Mouse (Mus musculus): ENCODE measurements around the gene Gmfg. TPM values are rescaled to one million over a fixed set of nuclear protein-coding genes. Genes with fewer than 3 reads are reported as not detected.

Gene Gmfg
- polyA plus RNA-seq, 1 experiment from 2014 or later: 3.4 TPM

DNA sequence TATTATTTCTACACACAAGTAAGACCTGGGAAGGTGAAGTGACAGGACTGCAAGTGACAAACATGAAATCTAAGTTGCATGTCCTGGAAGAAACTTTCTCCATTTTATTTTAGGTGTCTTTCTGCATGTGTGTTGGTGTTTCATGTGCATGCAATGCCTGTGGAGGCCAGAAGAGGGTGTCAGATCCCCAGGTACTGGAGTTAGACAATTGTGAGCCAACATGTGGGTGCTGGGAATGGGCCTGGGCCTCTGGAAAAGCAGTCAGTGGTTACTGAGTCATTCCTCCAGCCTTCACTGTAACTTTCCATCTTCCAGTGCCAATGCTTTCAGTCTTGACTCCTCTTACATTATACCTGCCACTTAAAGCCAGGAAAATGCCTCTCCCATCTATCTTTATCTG is 19.9 kb upstream of the Gmfg start:
- no peaks in the 10 kb centered on the region for H3K9me3 ChIP-seq
- no peaks in the 10 kb centered on the region for H3K4me1 ChIP-seq
- no peak overlapping the region for H3K4me2 ChIP-seq
- no peak overlapping the region for H3K27ac ChIP-seq
- H3K4me3 ChIP-seq: no peak overlapping the region
- no peak for ATAC-seq (replicated peaks)
- peaks cover 57% of the 10 kb centered on the region for H3K36me3 ChIP-seq (replicated peaks)
- no peaks in the 10 kb centered on the region for H3K27me3 ChIP-seq (replicated peaks)
- H3K9ac ChIP-seq: no peak overlapping the region

DNA sequence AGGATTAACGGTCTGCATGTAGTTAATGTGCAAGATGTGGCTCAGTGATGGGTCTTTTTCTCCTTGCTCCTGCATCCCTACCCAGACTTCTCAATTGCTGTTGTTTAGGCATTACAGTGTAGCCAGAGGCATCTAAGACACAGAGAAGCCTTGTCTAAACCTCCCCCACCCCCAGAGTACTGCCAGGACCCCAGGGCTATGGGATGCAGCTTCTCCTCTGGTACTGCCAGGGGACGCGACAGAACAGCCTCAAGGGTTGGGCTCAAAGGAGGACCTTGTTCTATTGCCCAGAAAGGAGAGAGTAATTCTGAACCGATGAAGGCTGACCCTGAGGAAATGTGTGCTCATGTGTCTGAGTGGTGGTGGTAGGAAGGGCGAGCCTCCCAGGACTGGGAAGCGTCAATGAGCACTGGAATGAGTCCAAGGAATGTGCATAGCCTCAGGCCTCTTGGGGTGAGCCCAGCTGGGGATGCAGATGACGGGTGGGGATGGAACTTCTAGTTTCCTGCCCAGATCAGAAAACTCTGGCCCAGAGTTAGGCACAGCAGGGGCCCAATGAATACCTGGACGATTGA is 19.1 kb upstream of the Gmfg start:
- no peak overlapping the region for H3K27ac ChIP-seq
- no peak overlapping the region for H3K4me2 ChIP-seq
- no peaks in the 10 kb centered on the region for H3K27me3 ChIP-seq (replicated peaks)
- WGBS: 89% methylated on average over 8 of the region's 8 CpGs
- no peak overlapping the region for H3K4me3 ChIP-seq
- peaks cover 57% of the 10 kb centered on the region for H3K36me3 ChIP-seq (replicated peaks)
- ATAC-seq (replicated peaks): no peak
- no peak overlapping the region for H3K9ac ChIP-seq
- H3K9me3 ChIP-seq: no peaks in the 10 kb centered on the region
- H3K4me1 ChIP-seq: no peaks in the 10 kb centered on the region

DNA sequence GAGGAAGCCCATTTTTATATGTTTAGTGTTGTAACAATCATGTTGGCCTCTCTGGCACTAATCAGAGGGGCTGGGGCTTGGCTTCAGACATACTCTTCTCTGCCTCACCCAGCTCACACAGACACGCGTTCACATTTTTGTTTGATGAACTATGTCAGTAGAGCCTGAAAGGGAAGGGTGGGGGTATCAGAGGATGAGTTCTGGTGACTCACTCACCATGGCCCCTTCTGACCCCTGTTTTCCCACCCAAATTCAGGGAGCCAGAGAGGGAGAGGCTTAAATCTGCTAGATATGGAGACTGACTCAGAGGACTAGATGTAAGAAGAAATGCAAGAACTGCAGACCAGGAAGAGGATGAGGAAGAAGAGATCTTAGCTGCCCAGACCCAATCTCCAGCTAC is 17.8 kb upstream of the Gmfg start:
- Histone ChIP-seq H3K9ac (no peak overlapping the region), H3K27ac (no peak overlapping the region), H3K27me3 (replicated peaks) (no peaks in the 10 kb centered on the region), H3K9me3 (no peaks in the 10 kb centered on the region), H3K4me3 (no peak overlapping the region), H3K4me2 (no peak overlapping the region), H3K36me3 (replicated peaks) (peaks cover 48% of the 10 kb centered on the region), H3K4me1 (no peaks in the 10 kb centered on the region)
- ATAC-seq (replicated peaks): no peak
- WGBS: 92% methylated on average over 2 of the region's 2 CpGs

GRCm38 (mm10) chr7:28423018-28423417 is 14.2 kb upstream of the Gmfg start:
- 96% methylated on average over 1 of the region's 1 CpGs for WGBS
- Histone ChIP-seq H3K9me3 (no peaks in the 10 kb centered on the region), H3K36me3 (replicated peaks) (peaks cover 38% of the 10 kb centered on the region; the same call in 1 of the 2 replicates), H3K4me1 (0 out of 2 replicates have a peak, but pooled peaks cover 3% of the 10 kb centered on the region), H3K27me3 (replicated peaks) (no peaks in the 10 kb centered on the region), H3K4me3 (no peak overlapping the region), H3K27ac (no peak overlapping the region), H3K9ac (no peak overlapping the region), H3K4me2 (no peak overlapping the region)
- ATAC-seq (replicated peaks): no peak

- H3K27me3 ChIP-seq (replicated peaks): no peaks in the 10 kb centered on the region
- no peak overlapping the region for H3K4me2 ChIP-seq
- peaks cover 5% of the 10 kb centered on the region; the same call in 1 of the 2 replicates for H3K36me3 ChIP-seq (replicated peaks)
- no peak overlapping the region for H3K4me3 ChIP-seq
- H3K9me3 ChIP-seq: no peaks in the 10 kb centered on the region
- peaks cover 19% of the 10 kb centered on the region for H3K4me1 ChIP-seq
- no peak for ATAC-seq (replicated peaks)
- no peak overlapping the region for H3K9ac ChIP-seq
- no peak overlapping the region for H3K27ac ChIP-seq
These were observed 9.5 kb upstream of the Gmfg start for GRCm38 (mm10) chr7:28427738-28428137.

GRCm38 (mm10) chr7:28430512-28430911 is 6.7 kb upstream of the Gmfg start:
- Histone ChIP-seq H3K9me3 (no peaks in the 10 kb centered on the region), H3K4me2 (no peak overlapping the region), H3K4me1 (peaks cover 47% of the 10 kb centered on the region), H3K27me3 (replicated peaks) (no peaks in the 10 kb centered on the region), H3K9ac (no peak overlapping the region), H3K4me3 (no peak overlapping the region), H3K27ac (no peak overlapping the region), H3K36me3 (replicated peaks) (no peaks in the 10 kb centered on the region)
- 87% methylated on average over 1 of the region's 1 CpGs for WGBS
- no peak for ATAC-seq (replicated peaks)

GRCm38 (mm10) chr7:28432252-28432651 is 5.0 kb upstream of the Gmfg start:
- ATAC-seq (replicated peaks): no peak
- Histone ChIP-seq H3K27me3 (replicated peaks) (no peaks in the 10 kb centered on the region), H3K9ac (no peak overlapping the region), H3K36me3 (replicated peaks) (no peaks in the 10 kb centered on the region), H3K4me2 (no peak overlapping the region), H3K9me3 (no peaks in the 10 kb centered on the region), H3K4me3 (no peak overlapping the region), H3K4me1 (peaks cover 50% of the 10 kb centered on the region), H3K27ac (no peak overlapping the region)
- 94% methylated on average over 2 of the region's 2 CpGs for WGBS

DNA sequence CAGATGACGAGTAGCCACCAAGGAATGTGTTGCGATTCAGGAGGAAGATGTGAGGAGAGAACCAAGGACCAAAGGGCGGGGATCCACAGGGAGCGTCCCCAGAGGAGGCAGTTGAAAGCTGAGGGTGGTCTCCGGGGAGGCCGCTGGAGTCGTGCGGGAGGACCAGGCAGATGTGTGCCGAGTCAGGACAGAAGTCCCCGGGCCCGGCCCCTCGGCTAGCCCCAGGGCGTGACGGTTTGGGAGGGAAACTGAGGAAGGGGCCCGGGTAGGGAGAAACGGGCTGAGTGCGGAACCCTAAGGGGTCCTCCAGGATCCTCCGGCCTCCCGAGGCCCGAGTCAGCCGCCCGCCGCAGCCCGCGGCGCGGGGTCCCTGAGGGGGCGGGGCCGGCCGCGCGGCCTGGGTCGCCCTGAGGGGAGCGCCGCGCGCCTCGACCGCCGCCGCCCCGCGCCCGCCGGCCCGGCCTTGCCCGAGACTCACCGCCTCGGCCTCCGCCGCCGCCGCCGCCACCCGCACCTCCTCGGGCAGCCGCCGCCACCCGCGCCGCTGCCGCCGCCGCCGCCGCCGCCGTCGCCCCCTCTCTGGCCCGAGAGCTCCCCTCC is 1.5 kb upstream of the Gmfg start:
- H3K27ac ChIP-seq: peak overlapping the region; percentile 72
- no peaks in the 10 kb centered on the region for H3K36me3 ChIP-seq (replicated peaks)
- H3K9me3 ChIP-seq: no peaks in the 10 kb centered on the region
- under 1% methylated on average over 43 of the region's 70 CpGs for WGBS
- no peaks in the 10 kb centered on the region for H3K27me3 ChIP-seq (replicated peaks)
- H3K4me1 ChIP-seq: peaks cover 48% of the 10 kb centered on the region
- peak overlapping the region; percentile 95 for H3K4me3 ChIP-seq
- peak; percentile 51 for ATAC-seq (replicated peaks)
- H3K4me2 ChIP-seq: peak overlapping the region; percentile 78
- H3K9ac ChIP-seq: peak overlapping the region; percentile 95

GRCm38 (mm10) chr7:28436271-28436904 is 859 bp upstream of the Gmfg start:
- Histone ChIP-seq H3K9me3 (no peaks in the 10 kb centered on the region), H3K4me3 (peak overlapping the region; percentile 95), H3K27me3 (replicated peaks) (no peaks in the 10 kb centered on the region), H3K27ac (peak overlapping the region; percentile 79), H3K4me2 (peak overlapping the region; percentile 78), H3K4me1 (peaks cover 45% of the 10 kb centered on the region), H3K36me3 (replicated peaks) (no peaks in the 10 kb centered on the region), H3K9ac (peak overlapping the region; percentile 95)
- under 1% methylated on average over 56 of the region's 64 CpGs for WGBS
- ATAC-seq (replicated peaks): peak; percentile 99

GRCm38 (mm10) chr7:28437964-28438363 is 717 bp downstream of the Gmfg start:
- no peaks in the 10 kb centered on the region for H3K27me3 ChIP-seq (replicated peaks)

GRCm38 (mm10) chr7:28438771-28439170 is 1.5 kb downstream of the Gmfg start:
- Histone ChIP-seq H3K27ac (no peak overlapping the region), H3K4me3 (no peak overlapping the region), H3K27me3 (replicated peaks) (no peaks in the 10 kb centered on the region), H3K9ac (no peak overlapping the region), H3K9me3 (no peaks in the 10 kb centered on the region), H3K4me2 (no peak overlapping the region), H3K4me1 (peaks cover 22% of the 10 kb centered on the region), H3K36me3 (replicated peaks) (no peaks in the 10 kb centered on the region)
- ATAC-seq (replicated peaks): no peak
- 87% methylated on average over 2 of the region's 2 CpGs for WGBS

More at GRCm38 (mm10) chr7:28437964-28438363, 717 bp downstream of the Gmfg start:
- Histone ChIP-seq H3K27ac (no peak overlapping the region), H3K9ac (no peak overlapping the region), H3K4me1 (peaks cover 30% of the 10 kb centered on the region), H3K4me2 (no peak overlapping the region), H3K9me3 (no peaks in the 10 kb centered on the region), H3K4me3 (no peak overlapping the region), H3K36me3 (replicated peaks) (no peaks in the 10 kb centered on the region)
- no peak for ATAC-seq (replicated peaks)

DNA sequence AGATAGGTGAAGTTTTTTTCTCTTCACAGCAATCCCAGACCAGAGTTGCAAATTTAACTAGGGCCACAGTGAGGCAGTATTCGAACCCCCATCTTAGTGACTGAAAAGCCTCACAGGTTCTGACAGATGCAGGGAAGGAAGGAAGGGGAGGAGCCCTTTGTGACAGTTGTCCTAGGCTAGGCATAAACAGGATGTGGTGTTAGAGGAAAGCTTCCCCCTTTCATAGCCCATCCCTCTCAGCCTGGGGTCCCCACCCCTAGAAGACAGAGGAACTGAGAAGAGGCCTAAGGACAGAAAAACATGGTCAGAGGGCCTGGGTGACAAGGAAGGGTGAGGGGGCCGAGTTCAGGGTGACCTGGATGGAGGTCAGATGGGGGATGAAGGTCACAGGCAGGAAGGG is 3.5 kb downstream of the Gmfg start:
- Histone ChIP-seq H3K4me1 (peaks cover 4% of the 10 kb centered on the region), H3K4me3 (no peak overlapping the region), H3K9me3 (no peaks in the 10 kb centered on the region), H3K27ac (no peak overlapping the region), H3K27me3 (replicated peaks) (peaks cover 2% of the 10 kb centered on the region; the same call in 1 of the 2 replicates), H3K9ac (no peak overlapping the region), H3K36me3 (replicated peaks) (no peaks in the 10 kb centered on the region), H3K4me2 (no peak overlapping the region)
- ATAC-seq (replicated peaks): no peak
- WGBS: 57% methylated on average over 2 of the region's 2 CpGs
